Mouse (Mus musculus) intestine, embryonic 16.5 days (tissue): Measurements from ENCODE around the gene Tmem72. TPM values are rescaled to one million over a fixed set of nuclear protein-coding genes. Genes with fewer than 3 reads are reported as not detected.

Source experiments
- ATAC-seq: fragments of 200-750 bp; cut with Nextera tagmentation; 2 replicates; pipeline ENCODE4 v1.8.0; 2017; ENCODE audit warnings: moderate TSS enrichment, moderate library complexity
- H3K27ac ChIP-seq: fragments of 300-500 bp; sonication (generic); 2 replicates; pipeline ENCODE4 v1.5.1; 2014; ENCODE audit warnings: mild to moderate bottlenecking, low read length
- H3K27me3 ChIP-seq: fragments of 300-500 bp; sonication (generic); replicated peaks from 2 replicates; pipeline ENCODE4 v1.6.1; 2014; ENCODE audit warnings: low read length, control low read depth, mixed read lengths; ENCODE audit not compliant: control insufficient read depth, insufficient read depth
- H3K36me3 ChIP-seq: fragments of 300-500 bp; sonication (generic); 2 replicates; pipeline ENCODE4 v1.6.1; 2014; ENCODE audit warnings: low read length, control low read depth; ENCODE audit not compliant: control insufficient read depth, insufficient read depth
- H3K4me1 ChIP-seq: fragments of 300-500 bp; sonication (generic); 2 replicates; pipeline ENCODE4 v1.6.1; 2014; ENCODE audit warnings: low read length, control low read depth, mixed read lengths; ENCODE audit not compliant: control insufficient read depth, insufficient read depth
- H3K4me2 ChIP-seq: fragments of 300-500 bp; sonication (generic); 2 replicates; pipeline ENCODE4 v1.6.1; 2014; ENCODE audit warnings: low read depth, low read length, control low read depth
- H3K4me3 ChIP-seq: fragments of 300-500 bp; sonication (generic); 2 replicates; pipeline ENCODE4 v1.5.1; 2014; ENCODE audit warnings: mild to moderate bottlenecking, low read length
- H3K9ac ChIP-seq: fragments of 300-500 bp; sonication (generic); 2 replicates; pipeline ENCODE4 v1.6.1; 2014; ENCODE audit warnings: low read depth, low read length
- H3K9me3 ChIP-seq: fragments of 300-500 bp; sonication (generic); 2 replicates; pipeline ENCODE4 v1.6.1; 2016; ENCODE audit warnings: low read length, control low read depth; ENCODE audit not compliant: control insufficient read depth
- WGBS: fragments of 180-500 bp; shearing (Covaris S2); extraction: QIAGEN DNeasy Blood & Tissue Kit; methylation state at CpG from one replicate; pipeline ENCODE4 v1.1.7; 2014; 5-methylcytosine and 5-hydroxymethylcytosine counted together
- polyA plus RNA-seq: library from polyadenylated mRNA; unstranded; fragments of >200 nt; fragmentation: Nextera tagmentation; extraction: Ambion mirVana; gene quantifications from 2 replicates; pipeline ENCODE4 v1.2.1, GENCODE M21; 2015

Gene Tmem72
- 0.06 and 0.07 TPM in 2 replicates for polyA plus RNA-seq

- no peak within 1 kb of the TSS for H3K27ac ChIP-seq
- no peaks in the 10 kb centered on the region for H3K9me3 ChIP-seq
- no peak within 1 kb of the TSS for H3K9ac ChIP-seq
- no peak within 1 kb of the TSS for H3K4me2 ChIP-seq
- 0 out of 2 replicates have a peak, but pooled peaks cover 5% of the 10 kb centered on the region for H3K4me1 ChIP-seq
- H3K36me3 ChIP-seq = no peaks in the 10 kb centered on the region
- 47% methylated on average over 8 of the region's 8 CpGs for WGBS
- no peak within 1 kb of the TSS for H3K4me3 ChIP-seq
- no peaks in the 10 kb centered on the region for H3K27me3 ChIP-seq
- ATAC-seq = peak; percentile 85
These were observed at the start of gene Tmem72 for GRCm38 (mm10) chr6:116716666-116717065. Gene Tmem72 (minus strand): TSS chr6:116716913.

- no peak overlapping the region for H3K4me2 ChIP-seq
- ATAC-seq = no peak
- 0 out of 2 replicates have a peak, but pooled peaks cover 4% of the 10 kb centered on the region for H3K4me1 ChIP-seq
- no peaks in the 10 kb centered on the region for H3K27me3 ChIP-seq
- H3K27ac ChIP-seq = no peak overlapping the region
- 94% methylated on average over 4 of the region's 4 CpGs for WGBS
- H3K9ac ChIP-seq = no peak overlapping the region
- no peaks in the 10 kb centered on the region for H3K36me3 ChIP-seq
- H3K9me3 ChIP-seq = no peaks in the 10 kb centered on the region
- H3K4me3 ChIP-seq = no peak overlapping the region
These were observed 47.8 kb upstream of the Tmem72 start for GRCm38 (mm10) chr6:116764524-116764923.

- no peaks in the 10 kb centered on the region for H3K27me3 ChIP-seq
- H3K4me3 ChIP-seq = no peak overlapping the region
- no peak overlapping the region for H3K27ac ChIP-seq
- no peaks in the 10 kb centered on the region for H3K36me3 ChIP-seq
- ATAC-seq = no peak
- H3K9me3 ChIP-seq = no peaks in the 10 kb centered on the region
- WGBS = 65% methylated on average over 3 of the region's 3 CpGs
- no peak overlapping the region for H3K4me2 ChIP-seq
- no peaks in the 10 kb centered on the region for H3K4me1 ChIP-seq
- H3K9ac ChIP-seq = no peak overlapping the region
These were observed 45.6 kb upstream of the Tmem72 start for GRCm38 (mm10) chr6:116762333-116762732.

DNA sequence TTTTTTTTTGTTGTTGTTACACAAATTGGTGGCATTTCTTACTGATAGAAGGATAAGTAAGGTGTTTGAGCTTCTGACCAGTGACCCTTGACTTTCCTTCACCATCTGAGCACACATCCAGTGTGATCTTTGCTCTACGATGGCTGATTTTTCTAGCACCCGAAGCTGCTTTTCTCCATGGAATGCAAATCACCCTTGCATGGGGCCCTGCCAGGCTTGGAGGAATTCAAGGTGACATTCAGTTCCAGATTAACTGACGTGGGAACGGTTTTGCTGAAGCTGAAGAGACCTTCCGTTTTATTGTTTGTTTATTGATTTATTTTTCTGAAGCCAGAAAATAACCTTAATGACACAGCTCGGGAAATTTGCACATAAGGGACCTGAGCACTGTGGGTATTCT, 43.5 kb upstream of the Tmem72 start:
- WGBS = 69% methylated on average over 6 of the region's 6 CpGs

DNA sequence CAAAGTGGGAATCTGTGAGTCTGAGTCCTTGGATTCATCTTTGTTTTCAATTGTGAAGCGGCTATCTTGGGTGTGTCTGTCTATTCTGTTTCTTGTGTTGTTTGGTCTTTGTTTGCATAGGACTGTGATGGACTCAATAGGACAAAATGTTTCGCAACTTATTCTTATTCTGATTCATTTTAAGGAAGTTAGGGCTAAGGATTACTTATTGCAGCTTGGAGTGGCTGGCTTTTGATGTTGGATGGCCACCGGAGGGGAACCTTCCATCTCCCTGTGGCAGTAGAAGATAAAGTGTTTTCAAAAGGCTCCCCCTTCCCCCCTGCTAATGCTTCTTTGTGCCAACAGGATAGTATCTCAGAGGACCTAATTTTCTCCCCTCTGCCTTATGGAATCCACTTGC, 39.7 kb upstream of the Tmem72 start:
- ATAC-seq = no peak
- no peaks in the 10 kb centered on the region for H3K27me3 ChIP-seq
- WGBS = 88% methylated on average over 3 of the region's 3 CpGs

More for the DNA sequence above, 43.5 kb upstream of the Tmem72 start:
- H3K4me1 ChIP-seq = no peaks in the 10 kb centered on the region
- no peak overlapping the region for H3K9ac ChIP-seq
- no peak for ATAC-seq
- H3K9me3 ChIP-seq = no peaks in the 10 kb centered on the region
- no peaks in the 10 kb centered on the region for H3K36me3 ChIP-seq
- H3K27me3 ChIP-seq = no peaks in the 10 kb centered on the region
- H3K4me3 ChIP-seq = no peak overlapping the region
- no peak overlapping the region for H3K27ac ChIP-seq
- H3K4me2 ChIP-seq = no peak overlapping the region

GRCm38 (mm10) chr6:116738046-116738445, 21.3 kb upstream of the Tmem72 start:
- no peaks in the 10 kb centered on the region for H3K4me1 ChIP-seq
- no peak overlapping the region for H3K27ac ChIP-seq
- no peak for ATAC-seq
- H3K4me3 ChIP-seq = no peak overlapping the region
- no peaks in the 10 kb centered on the region for H3K9me3 ChIP-seq
- H3K9ac ChIP-seq = no peak overlapping the region
- H3K27me3 ChIP-seq = no peaks in the 10 kb centered on the region
- 79% methylated on average over 2 of the region's 2 CpGs for WGBS
- H3K36me3 ChIP-seq = no peaks in the 10 kb centered on the region
- H3K4me2 ChIP-seq = no peak overlapping the region

More for the DNA sequence above, 39.7 kb upstream of the Tmem72 start:
- no peaks in the 10 kb centered on the region for H3K9me3 ChIP-seq
- no peak overlapping the region for H3K4me3 ChIP-seq
- no peaks in the 10 kb centered on the region for H3K36me3 ChIP-seq
- H3K4me1 ChIP-seq = no peaks in the 10 kb centered on the region
- H3K9ac ChIP-seq = no peak overlapping the region
- no peak overlapping the region for H3K4me2 ChIP-seq
- H3K27ac ChIP-seq = no peak overlapping the region

DNA sequence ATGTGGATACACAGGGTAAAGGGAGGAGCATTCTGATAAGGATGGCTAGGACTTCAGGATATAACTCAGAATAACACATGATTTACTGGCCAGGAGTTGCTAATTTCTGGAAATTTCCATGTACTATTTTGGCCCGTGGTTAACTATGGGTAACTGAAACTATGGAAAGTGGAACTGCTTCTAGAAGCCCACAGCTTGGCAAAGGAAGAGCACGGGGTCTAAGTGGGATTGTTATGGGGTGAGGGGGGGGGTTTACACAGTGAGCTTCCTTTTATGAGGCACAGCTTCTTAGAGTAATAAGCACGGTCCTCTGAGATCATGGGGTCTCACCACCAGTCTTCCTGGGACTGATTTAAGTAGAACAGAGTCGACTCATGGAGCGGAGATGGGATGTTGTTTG, 18.6 kb upstream of the Tmem72 start:
- Histone ChIP-seq H3K36me3 (no peaks in the 10 kb centered on the region), H3K4me2 (no peak overlapping the region), H3K9me3 (no peaks in the 10 kb centered on the region), H3K27me3 (no peaks in the 10 kb centered on the region), H3K27ac (no peak overlapping the region), H3K4me3 (no peak overlapping the region), H3K9ac (no peak overlapping the region), H3K4me1 (no peaks in the 10 kb centered on the region)
- 88% methylated on average over 5 of the region's 5 CpGs for WGBS
- ATAC-seq = no peak

DNA sequence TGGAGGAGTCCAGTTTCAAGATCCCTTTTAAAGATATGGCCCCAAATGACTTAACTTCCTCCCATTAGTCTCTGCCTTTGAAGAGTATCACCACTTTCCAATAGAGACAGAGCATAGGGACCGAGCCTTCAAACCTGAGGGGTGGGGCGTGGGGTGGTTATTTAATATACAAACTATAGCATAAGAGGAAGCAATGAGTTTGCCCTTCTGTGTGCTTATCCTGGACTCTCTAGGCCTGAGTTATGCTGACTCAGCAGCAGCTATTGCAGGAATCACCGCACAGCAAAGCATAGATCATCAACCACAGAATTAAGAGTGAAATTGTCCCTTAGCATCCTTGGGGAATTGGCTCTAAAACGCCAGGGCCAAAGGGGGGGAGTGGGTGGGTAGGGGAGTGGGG, 16.9 kb upstream of the Tmem72 start:
- WGBS = 75% methylated on average over 4 of the region's 4 CpGs
- Histone ChIP-seq H3K4me1 (no peaks in the 10 kb centered on the region), H3K4me3 (no peak overlapping the region), H3K9ac (no peak overlapping the region), H3K36me3 (no peaks in the 10 kb centered on the region), H3K27me3 (no peaks in the 10 kb centered on the region), H3K27ac (no peak overlapping the region), H3K4me2 (no peak overlapping the region), H3K9me3 (no peaks in the 10 kb centered on the region)
- no peak for ATAC-seq

DNA sequence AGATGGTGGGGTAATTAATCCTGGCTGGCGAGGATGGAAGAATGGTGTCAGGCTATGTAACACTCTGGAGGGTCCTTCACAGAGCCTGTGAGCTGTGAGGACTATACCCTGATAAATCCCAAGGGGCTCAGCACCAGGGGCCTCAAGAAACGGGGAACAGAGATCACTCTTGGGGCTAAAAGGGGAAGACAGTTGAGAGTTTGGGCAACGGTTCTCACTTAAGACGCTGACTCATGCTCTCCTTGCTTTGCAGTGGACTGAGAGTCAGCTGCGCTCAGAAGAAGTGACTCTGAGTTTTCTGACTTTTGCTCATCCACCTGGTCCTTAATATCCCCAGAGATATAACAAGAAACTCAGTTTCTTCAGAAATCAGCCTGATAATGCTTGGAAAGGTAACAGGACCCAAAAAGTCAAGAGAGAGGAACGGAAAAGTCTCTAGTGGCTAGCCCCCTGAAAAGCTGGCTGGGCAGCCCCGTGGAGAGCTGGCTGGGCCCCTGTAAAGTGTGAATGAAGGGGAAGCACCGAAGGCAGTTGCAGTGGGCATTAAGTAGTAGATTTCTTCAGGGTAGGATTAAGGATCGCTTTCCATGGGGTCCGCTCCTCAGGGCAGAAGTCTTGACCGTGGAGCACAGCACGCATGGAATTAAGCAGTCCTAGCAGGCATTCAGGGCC, 7.9 kb upstream of the Tmem72 start:
- no peak overlapping the region for H3K4me2 ChIP-seq
- WGBS = 78% methylated on average over 12 of the region's 12 CpGs
- no peaks in the 10 kb centered on the region for H3K27me3 ChIP-seq
- H3K27ac ChIP-seq = no peak overlapping the region
- no peaks in the 10 kb centered on the region for H3K4me1 ChIP-seq
- H3K4me3 ChIP-seq = no peak overlapping the region
- H3K9me3 ChIP-seq = no peaks in the 10 kb centered on the region
- no peaks in the 10 kb centered on the region for H3K36me3 ChIP-seq
- no peak overlapping the region for H3K9ac ChIP-seq
- ATAC-seq = no peak

DNA sequence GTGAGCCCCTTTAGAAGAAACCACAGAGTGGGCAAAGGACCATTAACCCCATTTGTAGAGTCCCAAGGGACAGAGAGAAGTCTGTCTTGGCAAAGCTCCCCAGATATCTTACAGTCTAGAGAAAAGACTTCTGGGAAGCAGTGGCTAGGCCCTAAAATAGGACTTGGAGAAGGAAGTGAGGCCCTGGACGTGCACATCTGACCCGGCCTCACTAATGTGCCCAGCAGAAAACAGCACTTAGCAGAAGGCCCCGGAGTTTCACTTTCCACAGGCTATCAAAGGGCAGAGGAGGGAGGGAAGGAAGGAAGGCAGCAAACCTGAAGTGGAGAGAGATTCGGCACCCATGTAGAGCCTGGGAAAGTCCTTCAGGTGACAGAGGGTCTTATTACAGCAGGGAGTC, 2.2 kb upstream of the Tmem72 start:
- H3K27me3 ChIP-seq = no peaks in the 10 kb centered on the region
- 67% methylated on average over 4 of the region's 4 CpGs for WGBS
- no peak overlapping the region for H3K9ac ChIP-seq
- no peak overlapping the region for H3K4me2 ChIP-seq
- H3K27ac ChIP-seq = no peak overlapping the region
- H3K4me1 ChIP-seq = 0 out of 2 replicates have a peak, but pooled peaks cover 5% of the 10 kb centered on the region
- no peak overlapping the region for H3K4me3 ChIP-seq
- H3K36me3 ChIP-seq = no peaks in the 10 kb centered on the region
- H3K9me3 ChIP-seq = no peaks in the 10 kb centered on the region
- ATAC-seq = no peak
